Mouse (Mus musculus) kidney, embryonic 14.5 days (tissue): Measurements from ENCODE around the gene Megf11. TPM values are rescaled to one million over a fixed set of nuclear protein-coding genes. Genes with fewer than 3 reads are reported as not detected.

Source experiments
- ATAC-seq: fragments of 200-750 bp; cut with Nextera tagmentation; 2 replicates; pipeline ENCODE4 v1.8.0; 2017; ENCODE audit warnings: moderate number of reproducible peaks, mild to moderate bottlenecking, moderate TSS enrichment, moderate library complexity; ENCODE audit not compliant: low FRiP score, low TSS enrichment
- H3K27ac ChIP-seq: fragments of 300-500 bp; sonication (generic); 2 replicates; pipeline ENCODE4 v1.5.1; 2014; ENCODE audit warnings: low read depth, mild to moderate bottlenecking, low read length, moderate library complexity, mixed read lengths
- H3K27me3 ChIP-seq: fragments of 300-500 bp; sonication (generic); 2 replicates; pipeline ENCODE4 v1.6.1; 2014; ENCODE audit warnings: mild to moderate bottlenecking, low read length; ENCODE audit not compliant: control insufficient read depth, insufficient read depth
- H3K36me3 ChIP-seq: fragments of 300-500 bp; sonication (generic); 2 replicates; pipeline ENCODE4 v1.6.1; 2014; ENCODE audit warnings: low read length, mixed read lengths; ENCODE audit not compliant: control insufficient read depth, insufficient read depth
- H3K4me1 ChIP-seq: fragments of 300-500 bp; sonication (generic); 2 replicates; pipeline ENCODE4 v1.6.1; 2014; ENCODE audit warnings: low read length, mixed read lengths; ENCODE audit not compliant: control insufficient read depth, insufficient read depth
- H3K4me2 ChIP-seq: fragments of 300-500 bp; sonication (generic); replicated peaks from 2 replicates; pipeline ENCODE4 v1.6.1; 2014; ENCODE audit warnings: low read depth, mild to moderate bottlenecking, low read length
- H3K4me3 ChIP-seq: fragments of 300-500 bp; sonication (generic); 2 replicates; pipeline ENCODE4 v1.5.1; 2014; ENCODE audit warnings: mild to moderate bottlenecking, low read length
- H3K9ac ChIP-seq: fragments of 300-500 bp; sonication (generic); 2 replicates; pipeline ENCODE4 v1.6.1; 2014; ENCODE audit warnings: low read depth, mild to moderate bottlenecking, low read length, moderate library complexity
- H3K9me3 ChIP-seq: fragments of 300-500 bp; sonication (generic); 2 replicates; pipeline ENCODE4 v1.6.1; 2016; ENCODE audit warnings: low read length; ENCODE audit not compliant: control insufficient read depth
- WGBS: fragments of 180-500 bp; shearing (Covaris S2); extraction: QIAGEN DNeasy Blood & Tissue Kit; methylation state at CpG from one replicate; pipeline ENCODE4 v1.1.7; 2014; 5-methylcytosine and 5-hydroxymethylcytosine counted together
- polyA plus RNA-seq: library from polyadenylated mRNA; unstranded; fragments of >200 nt; fragmentation: Nextera tagmentation; extraction: Ambion mirVana; gene quantifications from 2 replicates; pipeline ENCODE4 v1.2.1, GENCODE M21; 2014

Megf11 gene
- polyA plus RNA-seq, 1 experiment from 2014 or later = 3.7 TPM

DNA sequence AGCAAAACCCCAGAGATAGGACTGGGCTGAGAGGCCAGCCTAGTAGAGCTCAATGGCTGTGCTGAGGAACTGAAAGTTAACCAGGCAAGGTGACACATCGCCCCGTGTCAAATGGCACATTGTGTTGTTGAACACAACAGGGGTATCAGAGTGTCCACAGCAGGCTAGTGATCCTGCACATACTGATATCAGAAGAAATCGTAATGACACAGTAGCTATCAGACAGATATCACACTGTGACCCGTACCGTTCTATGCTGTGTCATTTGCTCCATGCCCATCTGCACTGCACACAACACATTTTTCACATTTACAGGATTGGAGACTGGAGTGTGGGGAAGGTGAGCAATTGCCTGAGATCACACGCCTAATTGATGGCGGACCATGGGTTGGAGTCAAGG lies 213.0 kb downstream of the Megf11 start:
- WGBS = 85% methylated on average over 7 of the region's 7 CpGs
- Histone ChIP-seq H3K27me3 (0 out of 2 replicates have a peak, but pooled peaks cover 3% of the 10 kb centered on the region), H3K9ac (no peak overlapping the region), H3K4me3 (no peak overlapping the region), H3K9me3 (no peaks in the 10 kb centered on the region), H3K4me1 (peaks cover 6% of the 10 kb centered on the region; the same call in 1 of the 2 replicates), H3K27ac (no peak overlapping the region), H3K36me3 (no peaks in the 10 kb centered on the region), H3K4me2 (no peak overlapping the region)
- ATAC-seq = no peak

DNA sequence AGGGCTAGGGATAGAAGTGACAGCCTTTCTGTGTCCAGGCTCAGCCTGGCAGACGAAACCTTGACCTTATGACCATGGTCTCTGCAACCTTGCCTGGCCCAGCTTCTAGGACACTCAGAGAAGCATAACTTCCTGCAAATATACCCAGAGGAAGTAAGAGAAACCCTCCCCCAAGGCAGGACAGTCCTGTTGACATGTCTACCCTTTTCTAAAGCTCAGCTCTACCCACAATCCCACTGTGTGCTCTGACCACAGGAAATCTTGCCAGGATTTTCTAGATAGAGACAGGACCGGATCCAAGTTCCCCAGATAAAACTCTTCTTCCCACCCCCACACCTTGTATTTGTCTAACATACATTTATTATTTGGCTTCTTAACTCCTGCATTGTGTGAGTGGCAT lies 215.3 kb downstream of the Megf11 start:
- Histone ChIP-seq H3K9me3 (no peaks in the 10 kb centered on the region), H3K9ac (no peak overlapping the region), H3K4me1 (peaks cover 11% of the 10 kb centered on the region), H3K27ac (no peak overlapping the region), H3K36me3 (no peaks in the 10 kb centered on the region), H3K27me3 (no peaks in the 10 kb centered on the region; the same call in 1 of the 2 replicates), H3K4me2 (no peak overlapping the region), H3K4me3 (no peak overlapping the region)
- WGBS = 45% methylated on average over 2 of the region's 2 CpGs
- no peak for ATAC-seq

DNA sequence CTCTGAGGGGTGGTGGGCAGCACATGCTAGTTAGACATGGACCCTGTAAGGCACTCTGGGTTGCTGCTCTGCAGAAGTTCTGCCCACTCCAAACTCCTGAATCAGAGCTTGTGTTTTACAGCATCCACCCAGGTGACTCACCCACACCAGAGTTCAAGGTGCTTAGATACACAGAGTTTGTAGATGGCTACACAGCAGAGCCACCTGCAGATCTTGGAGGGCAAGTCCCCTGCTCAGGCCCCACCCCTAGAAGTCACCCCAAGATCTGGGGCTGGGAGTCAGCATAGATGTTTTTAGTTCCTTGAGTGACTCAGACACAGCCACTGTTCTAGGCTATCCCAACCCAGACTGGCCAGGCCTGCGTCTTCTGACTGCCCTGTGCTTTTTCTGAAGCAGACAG lies 217.5 kb downstream of the Megf11 start:
- ATAC-seq = no peak
- Histone ChIP-seq H3K4me1 (peaks cover 12% of the 10 kb centered on the region), H3K4me3 (no peak overlapping the region), H3K9me3 (no peaks in the 10 kb centered on the region), H3K4me2 (no peak overlapping the region), H3K36me3 (no peaks in the 10 kb centered on the region), H3K9ac (no peak overlapping the region), H3K27ac (no peak overlapping the region), H3K27me3 (no peaks in the 10 kb centered on the region; the same call in 1 of the 2 replicates)
- WGBS = 94% methylated on average over 1 of the region's 1 CpGs

DNA sequence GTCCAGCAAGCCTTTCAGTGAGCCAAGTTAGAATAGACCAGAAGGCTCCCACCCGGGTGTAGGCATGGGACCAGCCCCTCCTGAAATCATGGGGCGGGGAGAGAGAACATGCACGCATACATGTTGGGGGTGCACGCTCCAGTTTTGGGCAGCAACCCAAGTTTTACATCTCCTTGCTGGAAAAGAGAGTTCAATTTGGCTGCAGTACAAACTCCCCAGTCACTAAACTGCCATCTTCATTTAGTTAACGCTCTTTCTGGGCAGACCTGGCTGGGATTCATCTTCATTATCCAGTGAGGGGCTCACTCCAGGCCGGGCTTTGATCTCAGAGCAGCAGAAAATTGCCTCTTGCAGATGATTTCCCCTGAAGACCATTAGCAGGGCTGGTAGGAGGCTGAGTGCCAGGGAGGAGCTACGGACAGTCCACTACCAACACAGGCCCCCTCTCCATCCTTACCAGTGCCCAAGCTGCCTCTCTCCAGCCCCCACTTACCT lies 218.8 kb downstream of the Megf11 start:
- Histone ChIP-seq H3K9ac (no peak overlapping the region), H3K9me3 (no peaks in the 10 kb centered on the region), H3K27me3 (no peaks in the 10 kb centered on the region; the same call in 1 of the 2 replicates), H3K4me3 (no peak overlapping the region), H3K4me2 (no peak overlapping the region), H3K27ac (no peak overlapping the region), H3K36me3 (no peaks in the 10 kb centered on the region), H3K4me1 (peaks cover 12% of the 10 kb centered on the region)
- 52% methylated on average over 7 of the region's 7 CpGs for WGBS
- no peak for ATAC-seq

DNA sequence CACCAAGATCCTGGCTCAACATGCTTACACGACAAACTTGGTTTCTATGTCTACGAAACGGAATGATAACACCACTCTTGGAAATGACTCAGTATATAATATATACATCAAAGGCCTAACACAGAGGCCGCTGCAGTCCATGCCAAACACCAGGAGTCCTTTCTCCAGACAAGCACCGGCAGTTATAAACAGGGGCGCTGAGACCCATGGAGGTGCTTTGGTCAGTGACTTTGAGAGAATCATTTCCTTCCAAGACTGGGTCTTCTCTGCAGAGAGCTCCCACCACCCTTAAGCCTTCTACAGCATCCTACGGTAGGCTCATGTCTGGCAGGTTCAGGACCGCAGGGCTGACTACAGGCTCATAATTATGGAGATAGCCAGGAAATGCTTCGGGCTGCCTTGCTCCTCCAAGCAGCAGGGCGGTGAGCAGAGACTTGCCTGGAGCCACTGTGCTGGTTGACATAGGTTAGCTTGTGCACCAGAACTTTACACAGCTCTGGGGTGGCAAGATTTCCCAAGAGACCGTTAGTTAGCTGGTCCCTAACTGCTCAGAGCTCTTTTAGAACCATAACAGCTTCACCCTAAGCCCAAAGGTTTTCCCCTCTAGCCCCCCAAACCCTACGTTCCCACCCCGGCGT lies 219.8 kb downstream of the Megf11 start:
- Histone ChIP-seq H3K4me2 (no peak overlapping the region), H3K9ac (no peak overlapping the region), H3K27me3 (no peaks in the 10 kb centered on the region; the same call in 1 of the 2 replicates), H3K4me1 (peaks cover 9% of the 10 kb centered on the region), H3K4me3 (no peak overlapping the region), H3K36me3 (no peaks in the 10 kb centered on the region), H3K9me3 (no peaks in the 10 kb centered on the region), H3K27ac (no peak overlapping the region)
- no peak for ATAC-seq
- 79% methylated on average over 14 of the region's 14 CpGs for WGBS

DNA sequence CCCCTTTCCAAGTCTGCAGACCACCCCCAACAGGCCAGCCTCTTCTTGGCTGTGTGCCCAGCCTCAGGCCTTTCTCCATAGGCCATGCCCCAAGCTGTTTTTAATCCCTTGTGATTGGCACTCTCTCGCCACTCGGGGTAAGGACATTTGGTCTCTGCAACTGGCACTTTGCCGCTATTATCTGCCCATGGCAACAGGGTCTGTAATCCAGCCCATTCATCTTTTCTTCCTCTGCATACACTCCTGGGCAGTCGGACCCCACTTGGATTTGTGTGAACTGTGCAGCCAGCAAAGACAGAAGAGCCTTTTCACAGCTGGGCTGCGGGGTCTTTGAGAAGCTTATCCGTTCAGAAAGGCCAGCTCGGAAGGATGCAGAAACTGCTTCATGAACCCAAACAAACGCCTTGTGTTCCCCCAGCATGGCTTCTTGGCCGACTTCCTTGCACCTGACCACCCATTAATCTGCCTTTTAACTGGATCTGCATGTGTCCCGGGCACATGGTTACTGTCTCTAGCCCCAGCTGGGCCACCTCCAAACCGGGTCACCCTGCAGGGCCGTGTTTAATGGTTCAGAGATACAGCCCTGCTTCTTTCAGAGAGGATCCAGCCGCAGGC lies 220.4 kb downstream of the Megf11 start:
- 35% methylated on average over 13 of the region's 13 CpGs for WGBS
- no peak overlapping the region for H3K4me3 ChIP-seq
- no peaks in the 10 kb centered on the region for H3K9me3 ChIP-seq
- H3K9ac ChIP-seq = no peak overlapping the region
- H3K27ac ChIP-seq = no peak overlapping the region
- 0 out of 2 replicates have a peak, but pooled peaks have one; percentile 25 for ATAC-seq
- H3K27me3 ChIP-seq = no peaks in the 10 kb centered on the region; the same call in 1 of the 2 replicates
- peaks cover 6% of the 10 kb centered on the region for H3K4me1 ChIP-seq
- H3K4me2 ChIP-seq = no peak overlapping the region
- H3K36me3 ChIP-seq = no peaks in the 10 kb centered on the region

DNA sequence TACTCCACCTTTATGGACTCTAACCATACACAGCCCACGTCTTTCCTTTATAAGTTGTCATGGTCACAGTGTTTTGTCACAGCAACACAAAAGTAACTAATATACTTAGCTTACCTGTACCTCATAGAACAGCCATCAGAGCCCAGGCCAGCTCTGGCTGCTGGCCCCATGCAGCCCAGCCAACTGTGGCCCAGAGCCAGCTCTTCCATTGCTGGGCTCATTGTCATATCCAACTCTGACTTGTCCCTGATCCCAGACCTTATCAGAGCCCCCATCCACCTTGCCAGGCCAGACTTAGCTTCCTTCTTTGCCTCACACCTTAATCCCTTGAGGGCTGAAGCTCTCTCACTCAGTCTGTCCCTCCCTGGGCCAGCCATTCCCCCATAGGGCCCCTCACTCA lies 221.6 kb downstream of the Megf11 start:
- H3K4me2 ChIP-seq = no peak overlapping the region
- H3K36me3 ChIP-seq = no peaks in the 10 kb centered on the region
- no peaks in the 10 kb centered on the region for H3K9me3 ChIP-seq
- H3K4me1 ChIP-seq = peaks cover 6% of the 10 kb centered on the region
- no peak overlapping the region for H3K4me3 ChIP-seq
- ATAC-seq = no peak
- H3K9ac ChIP-seq = no peak overlapping the region
- WGBS = 93% methylated on average over 1 of the region's 1 CpGs
- H3K27ac ChIP-seq = no peak overlapping the region
- peaks cover 4% of the 10 kb centered on the region for H3K27me3 ChIP-seq

DNA sequence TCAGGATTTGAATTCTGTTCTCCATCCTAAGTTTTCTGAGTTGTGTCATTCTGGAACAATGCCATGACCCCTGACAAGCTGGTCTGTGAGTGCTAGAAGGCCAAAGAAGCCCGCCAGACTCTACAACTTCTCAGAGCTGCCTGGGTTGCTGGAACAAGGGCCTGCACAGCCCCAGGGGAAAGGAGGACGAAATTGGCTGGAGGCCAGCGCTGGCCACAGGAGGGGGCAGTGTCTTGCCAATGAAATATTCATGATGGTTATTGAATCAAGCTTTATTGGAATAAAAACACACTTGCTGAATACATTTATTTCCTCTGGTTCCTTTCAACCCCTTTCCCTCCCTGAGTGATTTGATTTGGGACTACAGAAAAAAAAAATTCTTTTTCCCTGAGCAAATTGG lies 224.1 kb downstream of the Megf11 start:
- WGBS = 54% methylated on average over 3 of the region's 3 CpGs
- Histone ChIP-seq H3K4me1 (peaks cover 9% of the 10 kb centered on the region), H3K9me3 (no peaks in the 10 kb centered on the region), H3K4me2 (no peak overlapping the region), H3K27ac (no peak overlapping the region), H3K9ac (no peak overlapping the region), H3K27me3 (peaks cover 4% of the 10 kb centered on the region), H3K4me3 (no peak overlapping the region), H3K36me3 (no peaks in the 10 kb centered on the region)
- ATAC-seq = no peak
